Mouse (Mus musculus) activated CD4-positive, CD25-positive, alpha-beta regulatory T cell, adult 4 months (primary cell): ENCODE results near the gene Wdr62. TPM values are rescaled to one million over a fixed set of nuclear protein-coding genes. Genes with fewer than 3 reads are reported as not detected.

Source experiments
- ATAC-seq: one replicate; pipeline ENCODE4 v1.8.0; 2017
- polyA plus RNA-seq, 2 experiments: library from polyadenylated mRNA; unstranded; fragments of 100-300 nt; shearing (Covaris generic); gene quantifications; one replicate each; pipeline ENCODE4 v1.2.1; 2017

Gene Wdr62
- polyA plus RNA-seq, 2 experiments from 2014 or later: 2.9 TPM

- ATAC-seq: no peak
Observed at GRCm38 (mm10) chr7:30300914-30301313, 20.7 kb upstream of the Wdr62 start.

DNA sequence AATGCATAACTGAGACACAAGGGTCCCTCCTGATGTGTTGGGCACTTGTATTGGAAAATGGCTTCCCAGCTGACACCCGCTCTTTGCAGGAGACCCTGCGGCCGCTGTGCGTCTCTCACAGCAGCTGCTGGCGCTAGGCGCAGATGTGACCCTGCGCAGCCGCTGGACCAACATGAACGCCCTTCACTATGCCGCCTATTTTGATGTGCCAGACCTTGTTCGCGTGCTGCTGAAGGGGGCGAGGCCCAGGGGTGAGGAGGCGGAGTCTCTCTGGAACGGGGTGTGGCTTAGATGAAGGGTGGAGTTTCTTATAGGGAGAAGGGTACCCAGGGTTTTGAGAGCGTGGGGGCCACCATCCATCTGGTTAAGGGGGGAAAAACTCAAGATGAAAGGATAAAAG lies 17.0 kb upstream of the Wdr62 start:
- no peak for ATAC-seq

- ATAC-seq: no peak
Observed at GRCm38 (mm10) chr7:30296816-30297215, 16.6 kb upstream of the Wdr62 start.

GRCm38 (mm10) chr7:30295103-30295502 lies 14.9 kb upstream of the Wdr62 start:
- ATAC-seq: no peak

GRCm38 (mm10) chr7:30294296-30294695 lies 14.1 kb upstream of the Wdr62 start:
- no peak for ATAC-seq

DNA sequence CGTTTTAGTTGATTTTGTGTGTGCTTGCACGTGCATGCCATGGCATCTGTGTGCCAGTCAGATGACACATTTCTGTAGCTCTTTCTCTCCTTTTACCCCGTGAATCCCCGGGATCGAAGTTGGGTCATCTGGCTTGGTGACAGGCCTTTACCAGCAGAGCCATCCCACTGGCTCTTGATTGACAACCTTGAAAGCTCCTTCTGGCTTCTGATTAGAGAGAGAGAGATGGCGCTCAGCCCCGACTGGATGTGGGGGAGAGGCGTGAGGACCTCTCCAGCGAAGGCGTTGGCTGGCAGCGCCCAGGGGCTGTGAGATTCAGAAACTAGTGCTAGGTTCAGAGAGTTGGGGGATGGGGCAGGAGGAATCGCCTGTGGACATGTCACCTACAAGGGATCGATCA lies 13.6 kb upstream of the Wdr62 start:
- ATAC-seq: no peak

GRCm38 (mm10) chr7:30291215-30292131 lies 11.3 kb upstream of the Wdr62 start, which contains the start of gene Clip3:
TSS of gene Clip3 (plus strand) at chr7:30291728.
- ATAC-seq: no peak

- no peak for ATAC-seq
Observed at GRCm38 (mm10) chr7:30289714-30290399, 9.6 kb upstream of the Wdr62 start.

DNA sequence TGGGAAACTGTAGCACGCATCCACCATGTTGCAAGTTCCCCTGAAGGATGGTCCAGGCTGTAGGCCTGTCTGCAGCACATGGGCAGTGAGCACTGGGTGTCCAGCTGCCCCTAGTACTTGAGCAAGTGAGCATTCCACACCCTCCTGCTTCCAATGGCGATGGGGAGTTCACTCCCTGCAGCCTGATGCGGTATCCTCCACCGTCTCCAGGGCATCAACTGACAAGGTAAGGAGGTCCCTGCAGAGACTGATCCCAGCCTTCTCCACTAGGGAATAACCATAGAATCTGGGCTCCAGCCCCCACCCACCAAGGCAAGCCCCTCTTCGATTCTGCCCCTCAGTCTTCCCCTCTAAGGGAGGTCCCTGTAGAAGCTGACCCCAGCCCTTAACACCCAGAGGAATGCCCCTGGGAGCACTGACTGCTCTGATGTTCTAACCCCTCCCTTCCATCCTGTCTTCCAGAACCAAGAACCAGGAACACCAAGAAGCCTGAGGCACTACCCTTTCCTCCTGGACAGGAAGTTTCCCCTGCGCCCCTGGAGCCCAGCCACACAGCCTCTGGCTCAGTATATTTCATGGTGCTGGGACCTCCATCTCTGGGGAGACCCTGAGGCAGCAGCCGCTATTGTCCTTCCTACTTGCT lies 9.0 kb upstream of the Wdr62 start:
- no peak for ATAC-seq

GRCm38 (mm10) chr7:30288046-30288445 lies 7.8 kb upstream of the Wdr62 start:
- ATAC-seq: no peak

DNA sequence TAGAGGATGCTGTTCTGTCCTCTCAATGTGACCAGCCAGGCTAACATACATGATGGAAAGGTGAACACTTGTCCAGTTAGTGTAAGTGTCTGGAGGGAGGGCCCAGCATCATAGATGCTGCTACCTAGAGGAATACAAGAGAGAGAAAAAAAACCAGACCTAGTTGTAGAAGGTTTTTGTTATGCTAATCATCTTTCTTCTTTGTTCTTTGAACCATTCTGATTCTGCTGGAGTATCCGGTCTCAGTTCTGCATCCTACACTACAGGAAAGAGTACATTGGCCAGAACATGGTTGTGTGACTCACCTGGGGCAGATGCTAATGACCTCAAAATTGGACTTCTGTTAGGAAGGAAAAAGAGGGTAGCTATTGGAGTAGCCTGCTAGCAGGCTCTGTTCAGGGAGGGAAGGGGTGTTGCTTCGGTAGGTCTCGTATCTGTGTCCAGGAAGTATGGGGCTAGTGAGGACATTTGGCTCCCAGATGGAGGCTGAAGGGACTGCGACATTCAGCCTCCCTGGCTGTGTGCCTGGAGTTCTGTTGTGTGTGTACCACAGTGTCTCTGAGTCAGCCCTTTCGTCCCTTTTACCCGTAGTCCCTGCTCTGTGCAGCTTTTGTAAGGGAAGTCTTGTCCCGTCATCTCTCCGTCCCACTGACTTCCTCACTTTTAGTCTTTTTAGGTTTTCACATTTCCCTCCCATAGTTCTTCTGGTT lies 6.6 kb upstream of the Wdr62 start:
- no peak for ATAC-seq

GRCm38 (mm10) chr7:30282740-30283139 lies 2.5 kb upstream of the Wdr62 start:
- no peak for ATAC-seq

DNA sequence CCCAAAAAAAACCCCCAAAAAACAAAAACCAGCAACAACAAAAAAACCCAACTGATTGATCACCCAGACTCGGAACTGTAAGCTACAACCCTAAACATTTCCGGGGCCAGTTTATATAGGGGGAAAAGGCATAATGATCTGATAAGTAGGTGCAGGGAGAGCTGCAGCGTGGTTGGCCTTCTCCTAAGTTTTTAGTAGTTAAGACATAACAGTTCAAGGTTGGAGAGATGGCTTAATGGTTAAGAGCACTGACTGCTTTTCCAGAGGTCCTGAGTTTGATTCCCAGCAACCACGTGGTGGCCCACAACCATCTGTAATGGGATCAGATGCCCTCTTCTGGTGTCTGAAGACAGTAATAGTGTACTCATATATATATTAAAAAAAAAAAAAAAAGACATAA lies 1.3 kb upstream of the Wdr62 start:
- ATAC-seq: no peak

DNA sequence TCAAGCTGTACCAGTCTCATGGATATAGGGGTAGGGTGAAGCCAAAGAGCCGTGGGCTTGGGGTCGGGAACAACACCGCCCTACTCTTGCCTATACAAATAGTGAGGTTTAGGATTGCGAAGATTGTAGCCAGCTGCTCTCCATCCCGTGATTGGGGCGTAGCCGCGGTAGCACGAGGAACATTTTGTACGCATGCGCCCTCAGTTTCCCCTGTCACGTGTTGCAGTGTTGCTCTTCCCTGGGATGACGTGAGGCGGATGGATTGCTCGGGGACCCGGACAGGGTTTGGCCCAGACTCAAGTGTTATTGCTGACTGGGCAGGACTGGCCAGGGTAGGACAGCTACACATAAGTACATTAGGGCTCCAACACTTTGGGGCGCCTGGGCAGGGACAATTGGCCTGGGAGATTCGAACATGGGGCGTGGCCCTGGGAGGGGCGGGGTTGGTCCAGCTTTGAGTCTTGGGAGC lies 485 bp upstream of the Wdr62 start:
- peak; percentile 64 for ATAC-seq

GRCm38 (mm10) chr7:30279536-30279935 lies 683 bp downstream of the Wdr62 start:
- ATAC-seq: no peak

GRCm38 (mm10) chr7:30278911-30279310 lies 1.3 kb downstream of the Wdr62 start:
- ATAC-seq: no peak

DNA sequence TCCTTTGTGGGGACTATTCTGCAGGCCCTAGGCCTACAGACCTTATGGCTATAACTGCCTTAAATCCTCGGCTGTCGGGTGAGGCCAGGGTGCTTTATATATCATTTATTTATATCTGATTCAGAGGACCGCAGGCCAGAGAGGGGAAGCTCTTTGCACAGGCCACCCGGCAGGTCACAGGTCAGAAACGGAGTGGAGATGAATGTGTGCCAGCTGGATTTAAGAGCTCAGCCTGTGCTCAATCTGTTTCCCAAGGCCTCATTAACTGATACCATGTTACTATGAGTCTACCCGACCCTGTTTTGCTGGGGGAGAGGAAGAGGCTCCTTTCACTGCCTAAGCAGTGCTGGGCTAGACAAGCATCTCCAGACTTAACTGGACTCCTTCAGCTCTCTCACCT lies 5.8 kb downstream of the Wdr62 start:
- ATAC-seq: no peak

- ATAC-seq: no peak
Observed at GRCm38 (mm10) chr7:30269641-30270040, 10.6 kb downstream of the Wdr62 start.

GRCm38 (mm10) chr7:30266780-30267179 lies 13.4 kb downstream of the Wdr62 start:
- no peak for ATAC-seq

- no peak for ATAC-seq
Observed at GRCm38 (mm10) chr7:30265935-30266334, 14.3 kb downstream of the Wdr62 start.

- no peak for ATAC-seq
Observed at GRCm38 (mm10) chr7:30265531-30265930, 14.7 kb downstream of the Wdr62 start.

DNA sequence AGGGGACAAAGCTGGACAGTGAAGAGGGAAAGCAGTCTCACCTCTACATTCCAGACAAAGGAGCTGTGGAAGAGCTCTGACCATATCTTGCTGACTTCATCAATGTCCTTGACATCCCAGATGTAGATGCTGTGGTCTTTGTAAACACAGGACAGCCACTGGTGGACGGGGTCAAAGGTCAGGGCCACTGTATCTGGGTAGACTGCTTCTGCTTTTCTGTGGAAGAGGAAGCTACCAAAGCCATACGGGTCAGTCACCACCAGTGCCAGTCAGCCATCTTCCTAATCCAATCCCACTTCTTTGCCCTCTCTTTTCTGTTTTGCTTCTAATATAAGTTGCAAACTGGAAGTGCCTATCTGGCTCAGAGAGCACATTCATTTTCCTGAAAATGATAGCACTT lies 15.2 kb downstream of the Wdr62 start:
- no peak for ATAC-seq
